Mouse (Mus musculus) T-helper 2 cell (primary cell): ENCODE measurements at regions not wholly inside any gene's neighbourhood (a gene's known extent, or its start where the extent isn't known, plus 50 kb on each side); places are given as distances from the start of the nearest gene placed in this dataset.

Experiments used
- in situ Hi-C: fragments of 300-600 bp; cut with MboI, MseI; formaldehyde crosslinking; loops from one replicate; pipeline ENCODE4 v1.15.1; 2025; ENCODE audit warnings: high pct_unique_total_duplicates

DNA sequence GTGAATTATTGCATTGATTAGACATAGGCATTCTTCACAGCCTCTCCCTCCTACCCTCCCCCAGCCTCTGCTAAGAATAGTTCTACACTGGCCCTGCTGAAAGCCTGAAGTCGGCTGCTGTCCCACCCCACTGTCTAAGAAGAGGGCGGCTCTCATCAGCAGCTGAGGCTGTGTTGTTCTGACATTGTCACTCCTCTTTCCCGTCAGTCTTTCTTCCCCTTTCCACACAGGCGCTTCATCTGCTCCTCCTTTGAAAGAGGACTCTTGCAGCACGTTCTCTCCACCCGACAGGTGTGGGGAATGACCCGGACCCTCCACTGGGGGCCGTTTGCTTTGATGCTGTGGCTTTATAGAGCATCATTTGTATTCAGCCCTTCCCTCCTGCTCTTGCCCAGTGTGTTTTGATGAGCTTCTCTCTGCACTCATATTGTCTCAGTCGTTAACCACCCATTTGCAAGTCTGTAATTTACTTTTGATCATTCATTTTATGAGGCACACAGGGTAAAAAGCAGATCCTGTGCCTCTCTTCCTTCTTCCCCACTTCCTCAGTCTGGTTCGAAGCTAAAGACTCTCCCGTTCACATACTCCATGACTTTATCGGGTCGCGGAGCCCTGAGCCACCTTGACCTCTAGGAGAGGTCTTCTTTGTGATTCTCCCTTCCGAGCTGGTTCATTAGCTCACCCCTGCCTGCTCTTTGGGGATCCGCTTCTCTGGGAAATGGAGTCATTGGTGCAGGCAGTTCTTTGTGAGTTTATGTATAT, 142.2 kb upstream of the Snx19 start:
- in situ Hi-C loops: no loop called here

DNA sequence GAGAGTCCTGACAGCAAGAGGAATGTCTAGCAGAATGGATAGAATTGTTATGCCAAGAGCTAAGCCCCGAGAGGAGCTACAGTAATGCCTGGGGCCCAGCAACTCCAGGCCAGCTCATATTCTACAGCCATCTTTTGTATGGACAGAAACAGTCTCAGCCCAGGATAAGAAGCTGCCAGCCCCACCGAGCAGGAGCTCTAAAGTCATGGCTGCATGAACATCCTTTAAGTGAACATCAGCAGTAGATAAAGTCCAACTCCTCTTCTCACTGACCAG, 141.6 kb upstream of the Snx19 start:
- in situ Hi-C loops: no loop called here

DNA sequence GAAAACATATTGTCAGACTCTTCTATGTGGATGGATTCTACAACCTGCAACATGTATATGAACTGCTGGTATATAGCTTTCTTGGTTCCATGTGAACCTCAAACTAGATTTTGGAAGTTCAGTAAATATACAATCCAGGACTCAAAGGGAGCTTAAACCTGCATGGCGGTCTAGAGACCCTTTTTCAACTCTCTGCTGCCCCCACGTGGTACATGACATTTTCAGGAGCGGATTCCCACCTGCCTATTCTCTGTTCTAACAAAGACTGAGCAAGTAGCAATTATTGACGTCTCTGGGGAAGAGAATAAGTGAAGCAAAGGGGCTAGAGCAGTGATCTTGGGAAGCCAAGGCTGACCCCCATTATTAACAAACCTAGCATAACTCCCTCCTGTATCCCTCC, 127.1 kb upstream of the Snx19 start:
- in situ Hi-C loops: no loop called here

DNA sequence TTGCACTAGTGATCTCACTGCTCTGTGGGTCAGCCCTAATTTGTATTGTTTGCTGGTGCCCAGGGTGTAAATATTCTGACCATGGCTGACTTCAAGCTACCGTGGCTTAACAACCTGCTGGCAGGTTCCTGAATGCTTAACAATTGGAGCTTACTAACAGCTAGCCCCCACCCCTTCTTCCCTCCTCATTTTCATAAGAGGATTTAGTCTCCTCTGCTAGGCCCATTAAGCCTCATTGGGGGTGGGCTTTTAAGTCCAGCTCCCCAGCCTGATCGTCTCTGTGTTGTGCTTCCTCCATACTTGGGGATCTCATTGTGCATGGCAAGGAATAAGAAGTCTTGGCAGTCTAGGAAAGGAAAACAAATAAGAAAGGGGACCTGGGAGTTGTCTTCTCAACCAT, 118.6 kb upstream of the Snx19 start:
- in situ Hi-C loops: no loop called here

DNA sequence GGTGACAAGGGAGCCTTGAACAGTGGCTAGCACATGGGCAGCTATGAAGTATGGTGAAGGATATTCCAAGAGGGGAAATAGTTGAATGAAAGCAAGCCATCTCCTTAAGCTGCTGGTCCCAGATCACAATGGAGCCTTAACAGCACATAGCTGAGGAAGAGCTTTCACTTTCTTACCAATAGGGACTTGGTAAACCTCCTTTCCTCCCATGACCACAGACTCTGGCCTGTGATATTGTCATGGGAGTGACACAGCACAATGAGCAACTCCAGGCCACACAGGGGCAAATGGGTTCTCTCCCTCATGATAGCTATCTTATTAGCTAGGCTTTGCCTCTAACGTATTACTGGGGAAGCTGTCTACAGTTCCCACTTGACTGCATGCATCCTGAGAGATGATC, 113.5 kb upstream of the Snx19 start:
- in situ Hi-C loops: no loop called here

DNA sequence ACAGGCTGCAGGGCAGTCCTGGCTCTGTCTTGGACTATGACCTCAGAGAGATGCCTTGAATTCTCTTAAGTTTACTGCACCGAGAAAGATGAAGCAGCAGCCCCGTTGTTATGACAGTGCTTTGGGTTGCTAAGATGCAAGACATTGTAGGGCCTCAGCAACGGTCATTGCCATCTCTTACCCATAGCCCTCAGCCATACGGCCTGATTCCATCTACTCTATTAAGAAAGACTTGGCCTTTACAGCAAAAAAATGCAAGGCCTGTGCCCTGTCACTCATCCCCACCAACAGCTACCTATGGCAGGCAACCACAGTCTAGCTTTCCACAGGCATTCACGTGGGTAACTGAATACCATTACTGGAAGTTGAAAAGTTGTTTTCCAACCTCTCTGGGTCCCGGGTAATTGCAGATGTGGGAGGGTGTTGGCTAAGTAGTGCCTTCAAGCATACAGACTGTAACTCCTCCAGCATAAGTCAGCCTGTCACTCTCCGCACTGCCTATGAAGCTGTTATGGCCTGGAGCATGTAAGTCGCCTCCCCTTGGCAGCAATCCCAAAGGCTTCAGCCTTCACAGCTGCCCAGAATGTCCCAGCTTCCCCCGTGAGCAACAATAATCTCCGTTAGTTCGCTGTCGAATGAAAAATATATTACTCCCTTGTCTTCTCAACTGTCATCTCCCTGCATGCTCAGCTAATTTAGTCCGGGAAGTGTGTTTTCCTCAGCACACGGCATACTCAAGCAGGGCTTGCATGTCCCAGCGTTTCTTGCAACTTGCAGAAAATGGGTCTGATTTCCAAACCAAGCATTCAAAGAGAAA, 112.3 kb upstream of the Snx19 start:
- in situ Hi-C loops: no loop called here

DNA sequence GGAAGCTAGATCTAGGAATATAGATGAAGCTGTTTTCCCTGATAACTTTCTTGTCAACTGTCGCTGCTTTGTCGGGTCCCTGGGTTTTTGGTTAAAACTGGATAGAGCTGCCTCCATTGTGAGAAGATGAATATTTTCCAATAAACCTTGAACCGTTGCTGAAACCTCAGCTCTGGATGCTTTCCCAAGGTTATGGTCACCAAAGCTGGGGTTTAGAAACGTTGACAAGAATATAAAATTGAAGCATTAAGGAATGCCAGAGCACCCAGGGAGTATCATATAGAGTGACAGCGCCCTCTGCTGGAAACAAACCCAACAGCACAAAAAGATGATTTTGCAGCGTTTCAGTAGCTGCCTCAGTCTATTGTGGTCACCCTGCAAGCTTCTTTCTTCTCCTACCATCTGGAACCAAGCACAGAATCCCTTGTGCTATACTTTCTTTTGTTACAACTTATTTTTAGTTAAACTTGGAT, 111.7 kb upstream of the Snx19 start:
- in situ Hi-C loops: no loop called here

DNA sequence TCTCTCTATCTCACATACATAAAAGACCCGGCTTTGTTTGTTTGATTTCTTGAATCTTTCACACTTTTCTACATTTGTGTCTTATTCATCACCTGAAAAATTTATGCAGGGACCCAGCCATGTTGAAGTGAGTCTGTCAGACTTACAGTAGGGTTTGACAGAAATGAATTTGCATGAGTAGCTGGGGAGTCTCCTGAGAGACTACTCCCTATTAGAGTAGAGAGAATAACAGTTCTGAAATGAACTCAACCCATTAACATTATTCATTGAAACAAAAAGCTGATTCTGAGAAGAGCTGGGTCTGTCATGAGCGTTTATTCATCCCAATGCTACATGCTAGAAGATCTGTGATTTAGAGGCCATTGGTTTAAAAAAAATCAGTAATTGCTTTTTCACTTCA, 82.0 kb upstream of the Snx19 start:
- in situ Hi-C loops: no loop called here

DNA sequence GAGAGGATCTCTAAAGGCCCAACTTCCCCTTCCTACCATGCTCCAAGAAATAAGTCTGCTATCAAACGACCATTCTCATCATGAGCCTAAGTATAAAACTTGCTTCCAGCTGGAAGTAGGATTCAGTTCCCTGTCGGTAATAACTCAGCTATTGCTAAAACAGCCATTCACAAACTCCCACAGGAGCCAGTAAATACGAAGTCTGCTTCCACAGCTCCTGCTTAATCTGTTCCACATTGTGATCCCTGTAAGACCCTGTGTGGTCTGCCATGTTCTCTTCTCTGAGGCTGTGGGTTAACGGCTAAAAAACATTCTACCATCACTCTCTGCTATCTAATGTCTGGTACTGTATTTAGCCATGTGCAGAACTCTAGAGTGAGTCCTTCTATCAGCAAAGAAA, 72.9 kb upstream of the Snx19 start:
- in situ Hi-C loops: no loop called here

DNA sequence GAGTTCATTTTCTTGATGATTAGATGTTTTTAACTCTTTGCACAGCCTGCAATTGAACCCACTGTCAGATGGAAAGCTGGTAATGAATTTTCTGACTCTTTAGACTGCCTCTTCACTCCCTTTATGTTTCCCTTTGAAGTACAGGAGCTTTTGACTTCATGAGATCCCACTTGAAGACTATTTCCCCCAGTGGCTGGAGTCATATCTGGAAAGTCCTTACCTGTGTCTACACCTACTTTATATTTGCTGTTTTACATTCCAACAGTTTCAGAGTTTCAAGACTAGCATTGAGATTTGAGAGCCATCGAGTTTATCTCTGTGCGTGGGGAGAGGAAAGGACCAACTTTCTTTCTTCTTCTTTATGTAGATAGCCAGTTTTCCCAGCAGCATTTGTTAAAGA, 71.3 kb upstream of the Snx19 start:
- in situ Hi-C loops: no loop called here

DNA sequence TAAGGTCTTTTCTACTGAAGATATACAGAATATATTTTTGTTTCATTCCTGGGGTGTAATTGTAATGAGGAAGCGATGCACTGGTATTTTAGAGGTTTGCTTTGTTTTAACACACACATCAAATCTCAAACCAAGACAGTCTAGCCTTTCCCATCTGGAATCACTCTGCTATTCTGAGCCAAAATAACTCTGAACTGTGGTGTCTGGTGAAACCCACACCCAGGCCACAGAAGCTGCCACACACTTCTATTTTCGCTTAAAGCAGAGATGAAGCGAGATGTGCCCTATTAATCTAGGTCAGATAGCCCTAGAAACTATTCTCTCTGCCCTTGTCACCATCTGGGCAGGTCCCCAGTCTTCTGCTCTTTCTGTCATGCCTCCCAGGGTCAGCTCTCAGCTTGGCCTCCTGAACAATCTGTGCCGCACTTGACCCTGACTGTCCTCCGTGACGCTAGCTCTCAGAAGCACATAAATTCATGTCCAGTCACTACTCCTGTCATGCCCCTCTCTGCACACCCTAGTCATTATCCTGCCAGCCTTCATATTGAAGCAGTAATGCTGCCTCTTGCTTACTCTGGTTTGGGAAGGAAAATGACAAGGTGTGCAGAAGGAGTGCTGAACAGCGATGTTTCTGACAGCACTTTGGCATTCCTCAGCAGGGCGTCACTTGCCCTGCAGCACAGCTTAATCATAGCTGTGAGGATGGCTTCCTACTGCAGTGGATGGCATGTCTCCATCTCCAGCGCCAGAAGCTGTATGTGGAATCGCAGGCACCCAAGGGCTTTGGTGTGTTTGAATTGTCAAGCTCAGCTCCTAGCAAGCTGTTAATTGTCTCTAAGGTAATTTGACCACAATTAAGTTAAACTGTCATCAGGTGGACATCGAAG, 57.1 kb upstream of the Snx19 start:
- in situ Hi-C loops: no loop called here

DNA sequence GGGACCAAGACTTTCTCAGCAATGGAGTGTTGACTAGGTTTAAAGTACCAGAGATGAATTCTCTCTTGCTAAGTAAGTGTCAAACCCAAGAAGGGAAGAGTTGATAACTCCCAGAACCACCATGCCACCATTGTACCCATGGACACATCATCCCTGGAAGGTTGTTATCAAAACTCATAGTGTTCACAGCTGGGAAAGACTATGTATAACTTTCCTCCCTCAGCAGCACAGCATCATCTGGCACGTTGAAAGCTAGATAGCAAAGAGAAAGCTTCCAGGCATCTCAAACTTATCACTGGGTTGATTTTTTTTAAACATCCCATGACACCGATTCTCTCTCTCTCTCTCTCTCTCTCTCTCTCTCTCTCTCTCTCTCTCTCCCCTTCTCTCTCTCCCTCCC, 56.1 kb upstream of the Snx19 start:
- in situ Hi-C loops: no loop called here

DNA sequence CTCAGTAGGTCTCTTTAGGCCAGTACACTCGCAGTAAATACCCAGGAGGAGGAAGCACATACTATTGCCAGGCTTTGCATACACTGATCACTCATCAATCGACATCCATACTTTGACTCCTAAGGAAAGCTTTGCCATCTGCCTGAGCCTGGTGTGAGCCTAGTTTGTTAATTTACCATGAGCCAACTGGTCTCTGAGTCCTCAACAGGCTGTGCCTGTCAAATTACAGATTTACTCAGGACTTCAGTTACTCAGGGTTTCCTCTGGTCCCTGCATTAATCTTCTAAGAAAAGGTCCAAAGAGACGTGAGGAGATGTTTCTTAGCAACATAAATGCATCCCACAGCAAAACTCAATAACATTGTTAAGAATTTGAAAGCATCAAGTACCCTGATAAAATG, 50.0 kb upstream of the Snx19 start:
- in situ Hi-C loops: loop anchor here (25.0 kb wide), 1 partner anchor 1415 kb away; no protein-coding TSS in a partner anchor
